Mouse (Mus musculus) gastrocnemius, adult 18-20 months (tissue): Measurements from ENCODE around the gene Ermard. TPM values are rescaled to one million over a fixed set of nuclear protein-coding genes. Genes with fewer than 3 reads are reported as not detected.
"Not testable (repeated sequence)": the region's sequence is repeated elsewhere in the genome, so short reads cannot be mapped to it uniquely, and the experiment has no call there.

ENCODE experiments used
- DNase-seq: peaks from one replicate; pipeline ENCODE4 v3.0.0; 2021; ENCODE audit warnings: low spot score
- long read RNA-seq, 2 experiments: library from polyadenylated mRNA; stranded (forward); transcript quantifications; one replicate each; pipeline ENCODE4 v2.0.0; 2021
- total RNA-seq, 2 experiments: library from RNA; stranded (reverse); gene quantifications; 2 replicates each; pipeline ENCODE4 v1.2.3; 2021

Ermard gene
- 10 to 100 TPM; 13.1 to 18.7 TPM for total RNA-seq
- long read RNA-seq, experiment 1, partial matches to known transcripts = 2 of 7 reads
- long read RNA-seq, experiment 1, other reads (novel, unspliced or antisense) = 5 of 7 reads
- long read RNA-seq, experiment 2, partial matches to known transcripts = 5 of 12 reads
- long read RNA-seq, experiment 2, other reads (novel, unspliced or antisense) = 7 of 12 reads

- not testable (repeated sequence) for DNase-seq
These were observed at the start of gene Ermard, which contains the start of the genes Tcte3 and Gm3448 for GRCm38 (mm10) chr17:15041175-15041729. Gene Ermard, plus strand, starts transcription at chr17:15041208. Gene Tcte3, minus strand, starts transcription at chr17:15041488. Gene Gm3448, minus strand, starts transcription at chr17:15041537.

GRCm38 (mm10) chr17:14992522-14993138, 48.4 kb upstream of the Ermard start:
- DNase-seq = not testable (repeated sequence)

- not testable (repeated sequence) for DNase-seq
These were observed 47.7 kb upstream of the Ermard start for GRCm38 (mm10) chr17:14993139-14993832.

- DNase-seq = not testable (repeated sequence)
These were observed 46.9 kb upstream of the Ermard start for GRCm38 (mm10) chr17:14994140-14994539.

- DNase-seq = not testable (repeated sequence)
These were observed 41.0 kb upstream of the Ermard start for GRCm38 (mm10) chr17:15000047-15000446.

GRCm38 (mm10) chr17:15009088-15009487, 31.9 kb upstream of the Ermard start:
- DNase-seq = not testable (repeated sequence)

- DNase-seq = not testable (repeated sequence)
These were observed 31.1 kb upstream of the Ermard start, which contains the start of gene Gm3435 for GRCm38 (mm10) chr17:15009706-15010413. Gene Gm3435, plus strand, starts transcription at chr17:15010176.

- peak; percentile 15 for DNase-seq
These were observed 19.3 kb upstream of the Ermard start for GRCm38 (mm10) chr17:15021503-15022220.

GRCm38 (mm10) chr17:15023878-15024492, 17.0 kb upstream of the Ermard start:
- not testable (repeated sequence) for DNase-seq

- not testable (repeated sequence) for DNase-seq
These were observed 16.4 kb upstream of the Ermard start for GRCm38 (mm10) chr17:15024502-15025193.

- DNase-seq = not testable (repeated sequence)
These were observed 15.5 kb upstream of the Ermard start for GRCm38 (mm10) chr17:15025513-15025912.

- DNase-seq = not testable (repeated sequence)
These were observed 9.6 kb upstream of the Ermard start for GRCm38 (mm10) chr17:15031414-15031813.

GRCm38 (mm10) chr17:15040455-15040854, 553 bp upstream of the Ermard start:
- not testable (repeated sequence) for DNase-seq

- not testable (repeated sequence) for DNase-seq
These were observed 9.3 kb downstream of the Ermard start for GRCm38 (mm10) chr17:15050338-15050737.

GRCm38 (mm10) chr17:15052766-15053165, 11.8 kb downstream of the Ermard start:
- not testable (repeated sequence) for DNase-seq

- not testable (repeated sequence) for DNase-seq
These were observed 12.3 kb downstream of the Ermard start for GRCm38 (mm10) chr17:15053183-15053828.

- not testable (repeated sequence) for DNase-seq
These were observed 12.8 kb downstream of the Ermard start for GRCm38 (mm10) chr17:15053829-15054200.

GRCm38 (mm10) chr17:15055925-15056324, 14.9 kb downstream of the Ermard start:
- DNase-seq = no peak

GRCm38 (mm10) chr17:15058161-15058591, 17.2 kb downstream of the Ermard start:
- no peak for DNase-seq
